Mouse (Mus musculus) stomach, postnatal 0 days (tissue): ENCODE measurements at regions not wholly inside any gene's neighbourhood (a gene's known extent, or its start where the extent isn't known, plus 50 kb on each side); places are given as distances from the start of the nearest gene placed in this dataset.
A peak's percentile ranks its signal among the peaks of the same experiment; 100 is the strongest.

Experiments
- ATAC-seq: fragments of 200-750 bp; cut with Nextera tagmentation; 2 replicates; pipeline ENCODE4 v1.8.0; 2017; ENCODE audit not compliant: low FRiP score, low TSS enrichment
- DNase-seq: peaks from one replicate; pipeline ENCODE4 v3.0.0-alpha.2; 2016; ENCODE audit warnings: low spot score
- H3K27ac ChIP-seq: fragments of 300-500 bp; sonication (generic); replicated peaks from 2 replicates; pipeline ENCODE4 v1.5.1; 2014; ENCODE audit warnings: mild to moderate bottlenecking, control low read depth
- H3K27me3 ChIP-seq: fragments of 300-500 bp; sonication (generic); 2 replicates; pipeline ENCODE4 v1.6.1; 2014; ENCODE audit warnings: low read length; ENCODE audit not compliant: control insufficient read depth, insufficient read depth
- H3K36me3 ChIP-seq: fragments of 300-500 bp; sonication (generic); 2 replicates; pipeline ENCODE4 v1.6.1; 2014; ENCODE audit warnings: low read length, mixed read lengths; ENCODE audit not compliant: control insufficient read depth, insufficient read depth
- H3K4me1 ChIP-seq: fragments of 300-500 bp; sonication (generic); replicated peaks from 2 replicates; pipeline ENCODE4 v1.6.1; 2014; ENCODE audit warnings: antibody characterized with exemption; ENCODE audit not compliant: control insufficient read depth, insufficient read depth
- H3K4me2 ChIP-seq: fragments of 300-500 bp; sonication (generic); replicated peaks from 2 replicates; pipeline ENCODE4 v1.6.1; 2014; ENCODE audit warnings: low read depth, mild to moderate bottlenecking, control low read depth, moderate library complexity
- H3K4me3 ChIP-seq: fragments of 300-500 bp; sonication (generic); 2 replicates; pipeline ENCODE4 v1.5.1; 2014; ENCODE audit warnings: low read depth, low read length, control low read depth
- H3K9ac ChIP-seq: fragments of 300-500 bp; sonication (generic); 2 replicates; pipeline ENCODE4 v1.6.1; 2014; ENCODE audit warnings: mild to moderate bottlenecking, low read length, control low read depth, mixed read lengths
- H3K9me3 ChIP-seq: fragments of 300-500 bp; sonication (generic); 2 replicates; pipeline ENCODE4 v1.6.1; 2016; ENCODE audit warnings: low read length; ENCODE audit not compliant: control insufficient read depth
- CTCF ChIP-seq: IDR thresholded peaks from 2 replicates; pipeline ENCODE4 v1.5.1; 2016; ENCODE audit warnings: antibody characterized with exemption, low read depth, mild to moderate bottlenecking, moderate library complexity
- EP300 ChIP-seq: optimal IDR thresholded peaks from 2 replicates; pipeline ENCODE3; 2016; ENCODE audit warnings: antibody characterized with exemption
- WGBS: fragments of 180-500 bp; shearing (Covaris S2); extraction: QIAGEN DNeasy Blood & Tissue Kit; methylation state at CpG from one replicate; pipeline ENCODE4 v1.1.7; 2014; 5-methylcytosine and 5-hydroxymethylcytosine counted together

DNA sequence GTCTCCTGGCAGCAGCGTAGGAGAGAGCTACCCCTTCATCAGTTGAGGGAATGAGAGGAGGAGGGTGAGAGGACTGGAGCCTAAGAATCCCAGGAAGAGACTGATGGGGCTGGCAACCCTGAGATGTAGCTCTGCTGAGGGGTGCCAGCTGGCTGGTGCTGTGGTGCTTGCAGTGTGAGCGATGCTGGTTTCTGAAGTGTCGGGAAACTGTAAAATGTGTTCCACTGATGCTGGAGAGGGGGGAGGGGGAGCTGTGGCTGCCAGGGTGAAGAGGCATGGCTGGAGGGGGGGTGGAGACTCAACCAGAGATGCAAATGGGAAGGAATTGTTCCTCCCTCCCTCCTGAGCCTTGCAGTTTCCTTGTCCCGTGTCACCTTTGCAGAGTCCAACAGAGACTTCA is 102.0 kb upstream of the Max start:
- ATAC-seq: no peak

DNA sequence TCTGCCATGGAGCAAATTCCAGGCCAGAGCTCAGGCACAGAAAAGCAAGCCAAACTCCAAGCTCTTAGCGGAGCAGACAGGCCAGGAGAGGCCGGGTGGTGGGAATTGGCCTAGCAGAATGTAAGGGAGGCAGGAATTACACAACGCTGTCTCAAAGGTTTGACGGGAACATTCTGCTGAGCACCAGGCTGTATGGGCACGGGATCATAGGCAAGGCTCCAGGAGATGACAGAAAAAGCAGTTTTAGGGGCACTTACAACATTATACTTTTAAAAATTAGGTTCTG is 99.5 kb upstream of the Max start:
- Histone ChIP-seq H3K4me1 (no peaks in the 10 kb centered on the region; the same call in 1 of the 2 replicates), H3K27me3 (no peaks in the 10 kb centered on the region), H3K36me3 (no peaks in the 10 kb centered on the region), H3K9ac (no peak overlapping the region), H3K4me3 (no peak overlapping the region), H3K27ac (peak overlapping the region; percentile 85), H3K4me2 (no peak overlapping the region), H3K9me3 (no peaks in the 10 kb centered on the region)
- ATAC-seq: no peak
- 66% methylated on average over 5 of the region's 5 CpGs for whole genome bisulfite sequencing
- TF ChIP-seq CTCF: no peak
- TF ChIP-seq EP300: no peak
- DNase-seq: no peak

More for the DNA sequence above, 102.0 kb upstream of the Max start:
- Histone ChIP-seq H3K27me3 (no peaks in the 10 kb centered on the region), H3K4me1 (no peaks in the 10 kb centered on the region), H3K9me3 (no peaks in the 10 kb centered on the region), H3K27ac (no peak overlapping the region), H3K9ac (no peak overlapping the region), H3K36me3 (no peaks in the 10 kb centered on the region), H3K4me3 (no peak overlapping the region), H3K4me2 (no peak overlapping the region)
- TF ChIP-seq EP300 (no peak), CTCF (no peak)
- no peak for DNase-seq
- WGBS: 36% methylated on average over 4 of the region's 4 CpGs

DNA sequence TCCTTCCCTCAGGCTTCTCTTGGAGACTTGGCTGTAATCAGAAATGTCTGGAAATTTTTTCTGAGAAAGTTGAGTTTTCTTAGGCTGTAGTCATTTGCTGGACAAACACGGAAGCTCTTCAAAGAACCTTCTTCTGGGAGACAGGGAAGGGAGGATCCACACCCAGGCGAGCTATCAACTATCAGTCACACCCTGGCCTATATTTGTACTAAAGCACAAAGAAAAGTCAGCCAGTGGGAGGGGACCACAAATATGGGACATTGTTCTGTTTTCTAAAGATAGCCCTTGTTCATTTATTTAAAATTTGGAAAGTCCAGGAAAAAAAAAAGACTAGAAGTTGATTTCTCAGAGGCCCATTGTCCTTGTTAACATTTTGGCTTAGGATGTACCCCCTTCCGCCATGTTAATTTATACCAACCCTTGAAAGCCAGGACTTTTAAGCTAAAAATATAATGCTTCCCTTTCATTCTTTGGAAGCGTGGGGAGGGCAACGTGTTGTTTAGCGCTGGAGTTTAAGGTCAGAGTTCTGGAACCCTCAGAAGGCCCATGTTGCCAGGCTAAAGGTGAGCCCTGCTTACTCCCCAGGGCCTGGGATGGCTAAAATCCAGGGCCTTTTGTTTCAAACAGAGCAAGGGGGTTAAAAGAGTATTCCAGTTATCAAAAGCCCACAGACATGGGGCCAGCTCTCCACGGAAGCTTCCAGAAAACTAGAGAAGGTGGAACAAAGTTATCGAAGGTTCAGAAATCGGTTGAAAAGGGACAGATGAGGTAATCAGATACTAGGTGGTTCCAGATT is 99.0 kb upstream of the Max start:
- DNase-seq (no peak), ATAC-seq (no peak)
- no peak overlapping the region for H3K4me3 ChIP-seq
- H3K4me2 ChIP-seq: peak overlapping the region; percentile 39
- H3K36me3 ChIP-seq: no peaks in the 10 kb centered on the region
- peak overlapping the region; percentile 85 for H3K27ac ChIP-seq
- TF ChIP-seq EP300 (no peak), CTCF (no peak)
- H3K27me3 ChIP-seq: no peaks in the 10 kb centered on the region
- 64% methylated on average over 9 of the region's 9 CpGs for WGBS
- H3K9me3 ChIP-seq: no peaks in the 10 kb centered on the region
- no peaks in the 10 kb centered on the region; the same call in 1 of the 2 replicates for H3K4me1 ChIP-seq
- 0 out of 2 replicates have a peak overlapping the region, but pooled peaks have one; percentile 27 for H3K9ac ChIP-seq

DNA sequence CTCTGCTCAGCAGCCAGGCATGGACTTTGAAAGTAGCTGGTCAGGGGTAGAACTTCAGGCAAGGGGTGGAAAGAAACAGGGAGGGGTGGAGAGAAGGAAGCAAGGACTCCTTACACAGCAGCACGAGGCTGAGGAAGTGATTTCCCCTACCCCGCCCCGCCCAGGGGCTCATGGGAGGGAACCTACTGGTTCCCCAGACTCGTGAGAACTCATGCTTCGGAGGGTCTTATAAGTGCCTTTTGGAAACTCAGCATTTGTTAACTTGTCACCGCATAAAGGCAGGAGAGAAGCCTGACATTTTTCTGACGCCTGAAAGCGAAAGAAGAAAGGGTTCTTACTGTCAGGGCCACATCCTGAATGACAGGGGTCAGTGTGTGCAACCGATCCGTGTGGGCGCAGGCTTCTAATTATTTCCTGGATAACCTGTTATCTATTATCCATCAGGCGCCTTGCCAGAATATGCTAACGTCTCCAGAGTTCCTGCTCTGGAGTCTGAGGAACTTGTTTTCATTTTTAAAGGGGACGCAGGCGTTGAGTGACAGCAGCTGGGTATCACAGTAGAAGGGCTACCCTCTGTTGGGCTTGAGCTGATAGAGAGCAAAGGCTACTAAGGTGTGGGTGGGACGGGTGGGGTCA is 98.2 kb upstream of the Max start:
- Histone ChIP-seq H3K4me1 (no peaks in the 10 kb centered on the region; the same call in 1 of the 2 replicates), H3K4me3 (peak overlapping the region; percentile 12; the same call in 1 of the 2 replicates), H3K4me2 (peak overlapping the region; percentile 39), H3K36me3 (no peaks in the 10 kb centered on the region), H3K27ac (peak overlapping the region; percentile 85), H3K27me3 (no peaks in the 10 kb centered on the region), H3K9me3 (no peaks in the 10 kb centered on the region), H3K9ac (peak overlapping the region; percentile 14; the same call in 1 of the 2 replicates)
- 16% methylated on average over 16 of the region's 16 CpGs for WGBS
- TF ChIP-seq EP300: no peak
- no peak for TF ChIP-seq CTCF
- peak; percentile 65 for ATAC-seq
- DNase-seq: peak; percentile 77

DNA sequence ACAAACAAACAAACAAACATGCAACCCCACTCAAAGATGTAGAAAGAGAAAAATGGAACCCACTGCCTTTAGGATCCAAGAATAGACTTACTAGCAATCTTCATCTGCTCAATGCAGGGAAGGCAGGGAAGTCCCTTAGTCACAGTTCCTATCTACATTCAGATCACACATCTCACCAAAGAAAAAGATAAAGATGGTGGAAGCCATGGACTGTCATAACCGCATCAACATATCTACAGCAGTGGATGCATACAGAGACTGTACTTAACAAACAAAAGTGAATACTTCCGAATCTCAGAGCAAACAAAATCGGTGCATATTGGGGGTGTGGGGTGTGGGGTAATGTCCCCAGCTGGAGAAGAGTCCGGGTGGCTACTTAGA is 97.7 kb upstream of the Max start:
- Histone ChIP-seq H3K4me3 (no peak overlapping the region), H3K9me3 (no peaks in the 10 kb centered on the region), H3K27me3 (no peaks in the 10 kb centered on the region), H3K4me1 (no peaks in the 10 kb centered on the region; the same call in 1 of the 2 replicates), H3K36me3 (no peaks in the 10 kb centered on the region), H3K27ac (peak overlapping the region; percentile 85), H3K4me2 (peak overlapping the region; percentile 39), H3K9ac (no peak overlapping the region; the same call in 1 of the 2 replicates)
- TF ChIP-seq EP300 (no peak), CTCF (no peak)
- 68% methylated on average over 4 of the region's 4 CpGs for WGBS
- no peak for ATAC-seq
- DNase-seq: no peak
